Mouse (Mus musculus): Measurements from ENCODE around the gene Ppp1r15b.

The Ppp1r15b gene

DNA sequence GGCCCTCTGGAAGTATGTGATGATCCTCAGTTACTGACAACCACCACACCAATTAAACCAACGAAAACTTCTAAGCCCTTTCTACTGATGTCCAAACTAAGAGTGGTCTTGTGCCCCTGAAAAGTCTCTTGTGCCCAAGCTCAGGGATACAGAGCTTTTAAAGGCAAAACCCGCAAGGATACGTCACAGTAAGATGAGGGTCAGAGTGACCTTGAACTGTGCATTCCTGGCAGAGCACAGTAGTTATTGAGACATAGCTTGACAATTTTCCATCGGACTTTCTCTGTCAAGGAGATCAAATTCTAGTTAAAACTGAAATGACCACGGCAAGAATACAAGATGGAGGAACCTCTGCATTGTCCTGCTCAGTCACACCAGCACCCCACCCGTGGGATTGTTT lies 9.7 kb upstream of the Ppp1r15b start:
- WGBS: 74% methylated on average over 6 of the region's 6 CpGs

GRCm38 (mm10) chr1:133124137-133124536 lies 6.8 kb upstream of the Ppp1r15b start:
- 96% methylated on average over 6 of the region's 6 CpGs for WGBS

- WGBS: 88% methylated on average over 9 of the region's 9 CpGs
Measured at GRCm38 (mm10) chr1:133125640-133126364, 5.1 kb upstream of the Ppp1r15b start.

DNA sequence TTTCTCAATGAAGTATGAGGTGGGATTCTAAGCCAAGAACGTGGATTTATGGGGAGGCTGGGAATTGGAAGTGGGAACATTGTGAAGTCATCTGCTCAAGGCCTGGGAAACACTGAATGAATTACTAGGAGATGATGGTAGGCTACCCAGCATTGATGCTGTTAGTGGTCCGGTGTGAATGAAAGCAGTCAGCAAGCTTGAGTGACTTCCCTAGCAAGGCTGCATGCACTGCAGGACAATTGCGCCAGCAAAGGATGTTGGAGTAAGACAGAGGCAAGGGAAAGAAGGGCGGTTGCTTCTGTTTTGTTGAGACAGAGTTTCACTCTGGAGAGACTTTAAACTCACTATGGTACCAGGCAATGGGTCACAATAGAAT lies 4.6 kb upstream of the Ppp1r15b start:
- 67% methylated on average over 4 of the region's 4 CpGs for WGBS

DNA sequence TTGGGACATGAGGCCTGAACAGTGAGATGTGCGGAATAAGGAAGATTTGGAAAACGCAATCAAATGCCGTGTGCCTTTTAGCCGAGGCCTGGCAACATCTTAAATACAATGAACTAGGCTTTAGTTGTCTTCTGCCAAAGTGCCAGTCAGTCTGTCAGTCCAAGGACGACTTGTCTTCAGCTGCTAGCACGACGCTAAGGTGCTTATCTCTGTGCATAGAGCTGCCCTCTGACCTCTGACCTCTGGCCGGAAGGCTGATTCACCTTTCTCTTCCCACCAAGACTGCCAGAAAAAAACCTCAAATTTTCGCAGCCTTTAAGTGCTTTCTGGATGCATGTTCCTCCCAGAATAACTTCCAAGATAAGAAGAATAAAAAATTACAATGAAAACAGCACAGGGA lies 3.6 kb upstream of the Ppp1r15b start:
- 81% methylated on average over 9 of the region's 9 CpGs for WGBS

DNA sequence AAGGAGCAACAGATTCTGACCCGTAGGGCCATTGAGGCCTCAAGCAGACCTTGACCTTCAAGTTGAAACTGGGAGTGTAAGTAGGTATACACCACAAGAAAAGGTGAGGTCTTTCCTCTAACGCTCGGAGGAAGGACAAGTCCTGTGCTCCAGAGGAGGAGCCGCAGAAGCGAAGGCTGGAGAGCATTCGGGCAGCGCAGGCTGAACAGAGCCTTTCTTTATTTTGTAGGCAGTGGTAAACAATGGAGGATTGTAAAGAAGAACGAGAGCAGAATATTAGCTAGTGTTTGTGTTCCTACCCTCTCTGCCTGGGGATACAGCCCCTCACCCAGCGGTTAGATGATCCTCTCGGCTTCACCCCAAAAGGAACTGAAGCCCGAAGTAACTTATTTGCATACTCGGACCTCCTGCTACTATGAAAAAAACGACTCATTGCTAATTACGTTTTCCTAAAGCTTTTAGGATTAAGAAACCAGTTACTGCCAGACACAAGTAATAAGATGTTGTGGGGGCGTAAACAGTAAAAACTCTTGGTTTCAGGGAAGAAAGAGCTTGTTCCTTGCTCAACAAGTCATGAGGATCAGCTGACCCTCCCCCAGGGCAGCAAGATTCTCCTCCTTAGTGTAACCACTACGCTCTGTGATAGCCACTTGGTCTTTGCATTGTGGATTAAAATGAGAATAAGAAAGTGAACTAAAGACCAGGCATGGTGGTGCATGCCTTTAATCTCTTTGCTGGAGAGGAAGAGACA lies 1.3 kb upstream of the Ppp1r15b start:
- WGBS: 34% methylated on average over 16 of the region's 16 CpGs

- WGBS: 0% methylated on average over 35 of the region's 35 CpGs
Measured at GRCm38 (mm10) chr1:133131561-133131905, 590 bp downstream of the Ppp1r15b start.

DNA sequence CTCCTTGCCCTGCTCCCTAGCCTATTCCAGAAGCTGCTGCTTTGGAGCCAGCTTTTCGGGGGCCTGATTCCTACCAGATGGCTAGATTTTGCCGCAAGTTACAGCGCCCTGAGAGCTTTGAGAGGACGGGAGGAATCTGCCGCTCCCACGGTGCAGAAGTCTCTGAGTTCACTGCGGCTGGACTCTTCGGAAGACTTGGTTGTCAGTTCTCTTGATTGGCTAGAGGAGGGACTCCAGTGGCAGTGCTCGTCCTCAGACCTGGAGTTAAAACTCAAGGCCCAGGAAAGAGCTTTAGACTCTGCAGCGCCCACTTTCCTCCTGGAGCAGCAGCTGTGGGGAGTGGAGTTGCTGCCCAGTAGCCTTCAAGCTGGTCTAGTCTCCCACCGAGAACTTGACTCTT lies 993 bp downstream of the Ppp1r15b start:
- WGBS: under 1% methylated on average over 11 of the region's 11 CpGs

DNA sequence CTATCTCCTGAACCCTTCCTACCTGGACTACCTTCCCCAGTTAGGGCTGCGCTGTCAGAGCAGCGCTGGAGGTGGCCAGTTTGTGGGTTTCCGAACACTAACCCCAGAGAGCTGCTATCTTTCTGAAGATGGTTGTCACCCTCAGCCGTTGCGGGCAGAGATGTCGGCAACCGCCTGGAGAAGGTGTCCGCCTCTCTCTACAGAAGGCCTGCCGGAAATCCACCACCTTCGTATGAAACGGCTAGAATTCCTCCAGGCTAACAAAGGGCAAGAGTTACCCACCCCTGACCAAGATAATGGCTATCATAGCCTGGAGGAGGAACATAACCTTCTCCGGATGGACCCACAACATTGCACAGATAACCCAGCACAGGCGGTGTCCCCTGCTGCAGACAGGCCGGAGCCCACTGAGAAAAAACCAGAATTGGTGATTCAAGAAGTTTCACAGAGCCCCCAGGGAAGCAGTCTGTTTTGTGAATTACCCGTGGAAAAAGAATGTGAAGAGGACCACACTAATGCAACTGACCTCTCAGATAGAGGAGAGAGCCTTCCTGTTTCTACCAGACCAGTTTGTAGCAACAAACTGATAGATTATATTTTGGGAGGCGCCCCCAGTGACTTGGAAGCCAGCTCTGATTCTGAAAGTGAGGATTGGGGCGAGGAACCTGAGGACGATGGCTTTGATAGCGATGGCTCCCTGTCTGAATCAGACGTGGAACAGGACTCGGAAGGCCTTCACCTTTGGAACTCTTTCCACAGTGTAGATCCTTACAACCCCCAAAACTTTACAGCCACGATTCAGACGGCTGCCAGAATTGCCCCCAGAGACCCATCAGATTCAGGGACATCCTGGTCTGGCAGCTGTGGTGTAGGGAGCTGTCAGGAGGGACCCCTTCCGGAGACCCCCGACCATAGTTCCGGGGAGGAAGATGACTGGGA lies 1.7 kb downstream of the Ppp1r15b start:
- 6% methylated on average over 26 of the region's 26 CpGs for WGBS

- 10% methylated on average over 2 of the region's 2 CpGs for WGBS
Measured at GRCm38 (mm10) chr1:133133425-133133824, 2.5 kb downstream of the Ppp1r15b start.

- WGBS: 3% methylated on average over 4 of the region's 4 CpGs
Measured at GRCm38 (mm10) chr1:133134071-133134470, 3.1 kb downstream of the Ppp1r15b start.

- 5% methylated on average over 4 of the region's 4 CpGs for WGBS
Measured at GRCm38 (mm10) chr1:133134881-133135280, 3.9 kb downstream of the Ppp1r15b start.

GRCm38 (mm10) chr1:133135808-133136207 lies 4.9 kb downstream of the Ppp1r15b start:
- WGBS: 24% methylated on average over 5 of the region's 5 CpGs

GRCm38 (mm10) chr1:133138401-133138800 lies 7.5 kb downstream of the Ppp1r15b start:
- WGBS: 92% methylated on average over 1 of the region's 1 CpGs

- WGBS: 60% methylated on average over 22 of the region's 22 CpGs
Measured at GRCm38 (mm10) chr1:133146014-133147009, 15.4 kb downstream of the Ppp1r15b start.

DNA sequence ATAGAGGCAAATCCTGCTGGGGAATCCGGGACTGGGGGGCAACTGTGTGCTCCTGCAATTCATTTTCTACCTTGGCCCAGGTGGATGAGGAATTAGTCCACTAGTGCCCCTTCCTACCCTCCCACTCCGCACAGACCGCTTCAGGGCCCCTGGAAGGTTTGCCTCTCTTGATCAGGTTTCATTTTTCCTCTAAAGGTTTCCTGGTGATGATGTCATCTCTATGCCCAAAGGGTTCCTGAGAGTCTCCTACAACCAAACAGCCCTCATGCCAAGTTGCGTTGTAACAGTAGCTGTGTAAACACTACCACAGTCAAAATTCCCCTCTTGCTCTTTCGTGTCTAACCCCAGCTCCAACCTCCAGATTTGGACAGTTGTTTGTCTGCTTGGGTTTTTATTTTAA lies 16.4 kb downstream of the Ppp1r15b start:
- WGBS: 88% methylated on average over 5 of the region's 5 CpGs

DNA sequence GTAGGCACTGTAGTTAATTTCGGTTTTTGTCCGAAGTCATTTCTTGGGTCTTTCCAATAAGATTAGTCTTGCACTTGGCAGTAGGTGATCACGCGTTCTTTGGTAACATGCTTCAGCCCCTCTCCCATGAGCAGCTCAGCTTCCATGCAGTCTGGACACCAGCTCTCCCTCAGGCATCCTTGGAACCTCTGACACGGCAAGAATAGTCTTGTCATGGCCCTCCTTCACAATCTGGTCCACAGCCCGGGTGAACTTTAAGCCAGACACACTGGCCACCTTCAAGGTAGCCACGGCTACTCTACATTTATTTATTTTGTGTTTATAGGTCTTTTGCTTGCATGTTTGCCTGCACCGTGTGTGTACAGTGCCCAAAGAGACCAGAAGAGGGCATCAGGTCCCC lies 17.2 kb downstream of the Ppp1r15b start:
- WGBS: 96% methylated on average over 8 of the region's 8 CpGs

DNA sequence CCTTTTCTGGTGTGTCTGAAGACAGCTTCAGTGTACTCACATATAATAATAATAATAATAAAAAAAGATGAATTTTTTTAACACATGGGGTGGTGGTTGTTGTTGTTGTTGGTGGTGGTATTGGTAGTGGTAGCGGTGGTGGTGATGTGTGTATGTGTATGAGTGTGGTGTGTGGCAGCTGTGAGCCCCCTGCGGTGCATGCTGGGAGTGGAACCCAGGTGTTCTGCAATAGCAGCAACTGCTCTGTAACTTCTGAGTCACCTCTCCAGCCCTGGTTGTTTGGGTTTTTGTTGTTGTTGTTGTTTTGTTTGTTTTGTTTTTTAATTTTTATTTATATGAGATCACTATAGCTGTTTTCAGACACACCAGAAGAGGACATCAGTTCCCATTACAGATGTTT lies 19.6 kb downstream of the Ppp1r15b start:
- WGBS: 100% methylated on average over 2 of the region's 2 CpGs

- 50% methylated on average over 3 of the region's 3 CpGs for WGBS
Measured at GRCm38 (mm10) chr1:133152213-133152612, 21.3 kb downstream of the Ppp1r15b start.

DNA sequence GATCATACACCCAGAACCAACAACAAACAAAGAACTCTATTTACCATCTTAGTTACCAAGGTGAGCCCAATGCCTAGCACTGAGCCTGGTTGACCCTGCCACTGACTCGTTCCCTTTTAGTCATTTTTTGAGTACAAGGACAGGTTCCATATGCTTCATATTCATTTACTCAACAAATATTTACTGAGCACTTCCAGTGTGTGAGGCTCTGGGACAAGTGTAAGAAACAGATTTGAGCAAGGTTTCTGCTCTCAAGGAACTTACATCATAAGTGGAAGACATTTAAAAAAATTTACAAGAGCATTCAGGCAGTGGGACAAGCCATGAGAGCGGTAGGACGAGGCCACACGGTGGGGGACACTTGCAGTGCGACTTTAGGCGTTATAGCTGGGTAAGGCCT lies 24.3 kb downstream of the Ppp1r15b start:
- WGBS: 88% methylated on average over 6 of the region's 6 CpGs

DNA sequence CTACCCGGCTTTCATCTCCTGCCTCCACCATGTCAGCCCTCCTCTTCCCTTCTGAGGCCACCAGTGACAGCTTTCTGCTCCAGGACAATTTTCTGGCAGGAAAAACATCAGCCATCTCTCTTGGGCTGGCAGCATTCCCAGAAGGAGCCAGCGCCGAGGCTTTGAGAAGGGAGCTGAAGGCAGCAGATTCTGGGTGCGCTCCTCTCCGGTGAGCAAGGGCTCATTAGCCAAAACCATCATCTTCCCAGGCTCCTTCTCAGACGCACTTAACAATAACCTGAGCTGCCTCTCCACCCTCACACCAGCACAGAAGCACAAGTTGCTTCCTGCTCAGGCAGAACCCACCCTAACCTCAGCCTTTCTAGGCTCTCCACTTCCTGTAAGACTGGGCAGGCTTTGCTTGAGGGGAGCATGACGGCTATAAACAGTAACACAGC lies 28.2 kb downstream of the Ppp1r15b start:
- WGBS: 5% methylated on average over 7 of the region's 7 CpGs

Measured in cerebral cortex, adult 2 months (tissue).